Mouse (Mus musculus) testis, adult 2 months (tissue): ENCODE results near the gene Gm10198.

Experiments
- CTCF ChIP-seq: fragments of 200-500 bp; IDR thresholded peaks from 2 replicates; pipeline ENCODE4 v1.5.1; 2012; ENCODE audit warnings: low read depth, mild to moderate bottlenecking, inconsistent platforms, low read length, moderate library complexity; ENCODE audit not compliant: control insufficient read depth, insufficient read depth, insufficient replicate concordance
- POLR2A ChIP-seq: fragments of 200-500 bp; IDR thresholded peaks from 2 replicates; pipeline ENCODE4 v1.6.1; 2012; ENCODE audit warnings: low read depth, mild to moderate bottlenecking, inconsistent platforms, low read length, moderate library complexity; ENCODE audit not compliant: control insufficient read depth

DNA sequence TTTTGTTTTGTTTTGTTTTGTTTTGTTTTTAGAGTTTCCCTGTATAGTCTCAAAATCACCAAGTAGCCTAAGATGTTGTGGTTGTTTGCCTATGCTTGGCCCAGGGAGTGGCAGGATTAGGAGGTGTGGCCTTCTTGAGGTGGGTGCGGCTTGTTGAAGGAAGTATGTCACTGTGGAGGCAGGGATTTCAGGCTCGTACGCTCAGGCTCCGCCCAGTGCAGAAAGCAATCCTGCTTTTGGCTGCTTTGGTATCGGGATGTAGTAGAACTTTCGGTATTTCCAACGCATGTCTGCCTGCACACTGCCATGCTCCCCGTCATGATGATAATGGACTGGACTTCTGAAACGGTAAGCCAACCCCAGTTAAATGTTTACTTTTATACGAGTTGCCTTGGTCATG, 12.5 kb upstream of the Gm10198 start:
- TF ChIP-seq CTCF (no peak), POLR2A (no peak)
